Mouse (Mus musculus) layer of hippocampus, adult 2 months (tissue): Measurements from ENCODE around the gene Tm4sf1. TPM values are rescaled to one million over a fixed set of nuclear protein-coding genes. Genes with fewer than 3 reads are reported as not detected.

Experiments used
- DNase-seq, 2 experiments: peaks; one replicate each; pipeline ENCODE4 v3.0.0; 2022; ENCODE audit warnings: low spot score in 2 of 2
- H3K27ac ChIP-seq: fragments of 200-600 bp; 2 replicates; pipeline ENCODE4 v1.8.1; 2022
- H3K4me3 ChIP-seq: fragments of 200-600 bp; 2 replicates; pipeline ENCODE4 v1.8.1; 2022; ENCODE audit warnings: mild to moderate bottlenecking
- CTCF ChIP-seq: fragments of 200-600 bp; conservative IDR thresholded peaks from 2 replicates; pipeline ENCODE4 v1.8.1; 2022; ENCODE audit warnings: antibody characterized with exemption, mild to moderate bottlenecking, moderate library complexity
- total RNA-seq, 2 experiments: library from RNA; stranded (reverse); gene quantifications; 2 replicates each; pipeline ENCODE4 v1.2.3; 2021

Gene Tm4sf1
- total RNA-seq, 2 experiments from 2014 or later: 11.5 to 19.0 TPM

DNA sequence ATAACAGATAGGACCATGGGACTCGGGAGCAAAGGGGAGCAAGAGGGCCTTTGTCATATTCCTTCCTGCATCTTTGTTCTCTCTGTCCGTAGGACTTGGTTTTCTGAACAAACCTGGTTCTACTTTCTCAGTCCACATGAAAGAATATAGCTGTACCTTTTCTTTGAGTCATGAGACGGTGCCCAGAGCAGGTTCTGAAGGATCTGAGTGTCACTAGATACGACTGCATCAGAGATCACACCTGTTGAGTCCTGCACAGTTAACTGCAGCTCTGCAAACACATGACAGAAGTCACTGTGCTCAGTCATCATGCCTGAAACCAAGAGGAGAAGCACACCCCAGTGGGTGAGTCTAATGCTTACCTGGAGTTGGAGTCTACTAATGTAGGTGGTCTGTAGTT lies 422 bp downstream of the Tm4sf1 start:
- H3K4me3 ChIP-seq: no peak overlapping the region
- no peak for TF ChIP-seq CTCF
- no peak overlapping the region for H3K27ac ChIP-seq
- no peak for DNase-seq

DNA sequence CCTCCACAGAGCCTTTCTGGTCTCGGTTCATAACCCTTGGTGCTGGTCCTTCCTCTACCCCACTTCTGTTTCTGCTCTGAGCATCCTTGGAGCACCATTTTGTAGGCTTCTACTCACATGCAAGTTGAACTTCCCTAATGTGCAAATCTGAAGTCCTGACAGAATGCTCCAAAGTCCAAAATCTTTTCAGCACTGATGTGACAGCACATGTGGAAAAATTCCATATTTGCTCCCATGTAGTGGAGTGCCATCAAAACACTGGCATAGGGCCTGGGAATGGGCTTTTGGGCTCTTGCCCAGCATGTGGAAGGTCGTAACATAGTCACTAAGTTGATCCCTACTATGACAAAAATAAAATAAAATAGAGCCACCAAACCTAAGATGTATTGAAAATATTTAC lies 3.8 kb downstream of the Tm4sf1 start:
- Histone ChIP-seq H3K4me3 (no peak overlapping the region), H3K27ac (no peak overlapping the region)
- no peak for TF ChIP-seq CTCF
- DNase-seq: no peak

DNA sequence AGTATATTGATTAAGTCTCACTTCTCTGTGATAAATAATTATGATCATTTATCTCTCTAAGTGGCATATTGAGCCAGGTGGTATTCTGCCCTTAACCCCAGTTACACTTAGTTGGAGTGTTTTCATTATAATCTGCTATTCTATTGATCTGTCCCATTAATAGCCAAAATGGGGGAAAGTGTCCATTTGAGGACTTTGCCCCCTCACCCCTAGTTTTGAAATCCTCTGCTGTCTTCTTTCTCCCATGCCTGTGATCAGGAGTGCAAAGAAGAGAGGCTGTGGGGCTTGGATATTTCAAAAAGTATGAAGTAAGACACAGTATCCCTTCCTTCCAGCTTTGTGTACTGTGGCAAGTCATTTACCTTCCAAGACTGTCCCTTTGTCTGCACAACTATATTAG lies 5.2 kb downstream of the Tm4sf1 start:
- H3K27ac ChIP-seq: no peak overlapping the region
- H3K4me3 ChIP-seq: no peak overlapping the region
- no peak for DNase-seq
- TF ChIP-seq CTCF: no peak

DNA sequence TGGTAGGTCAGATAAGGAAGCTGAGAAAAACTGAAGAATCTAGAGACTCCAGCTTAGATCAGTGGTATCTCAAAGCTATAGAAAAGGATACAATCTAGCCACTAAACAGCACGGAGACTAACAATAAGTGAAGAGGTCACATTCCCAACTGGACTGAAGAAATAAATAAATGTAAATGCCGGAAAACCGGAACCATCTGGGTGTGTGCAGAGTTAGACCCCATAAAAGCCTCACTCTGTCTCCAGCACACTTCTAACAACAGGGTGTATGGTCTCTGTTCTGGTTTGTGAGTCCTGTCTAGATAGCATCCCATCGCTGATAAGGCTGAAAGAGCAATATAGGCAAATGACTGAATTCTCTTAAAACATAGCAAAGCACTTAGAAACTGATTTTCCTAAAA lies 6.2 kb downstream of the Tm4sf1 start:
- Histone ChIP-seq H3K4me3 (no peak overlapping the region), H3K27ac (no peak overlapping the region)
- TF ChIP-seq CTCF: no peak
- DNase-seq: no peak

DNA sequence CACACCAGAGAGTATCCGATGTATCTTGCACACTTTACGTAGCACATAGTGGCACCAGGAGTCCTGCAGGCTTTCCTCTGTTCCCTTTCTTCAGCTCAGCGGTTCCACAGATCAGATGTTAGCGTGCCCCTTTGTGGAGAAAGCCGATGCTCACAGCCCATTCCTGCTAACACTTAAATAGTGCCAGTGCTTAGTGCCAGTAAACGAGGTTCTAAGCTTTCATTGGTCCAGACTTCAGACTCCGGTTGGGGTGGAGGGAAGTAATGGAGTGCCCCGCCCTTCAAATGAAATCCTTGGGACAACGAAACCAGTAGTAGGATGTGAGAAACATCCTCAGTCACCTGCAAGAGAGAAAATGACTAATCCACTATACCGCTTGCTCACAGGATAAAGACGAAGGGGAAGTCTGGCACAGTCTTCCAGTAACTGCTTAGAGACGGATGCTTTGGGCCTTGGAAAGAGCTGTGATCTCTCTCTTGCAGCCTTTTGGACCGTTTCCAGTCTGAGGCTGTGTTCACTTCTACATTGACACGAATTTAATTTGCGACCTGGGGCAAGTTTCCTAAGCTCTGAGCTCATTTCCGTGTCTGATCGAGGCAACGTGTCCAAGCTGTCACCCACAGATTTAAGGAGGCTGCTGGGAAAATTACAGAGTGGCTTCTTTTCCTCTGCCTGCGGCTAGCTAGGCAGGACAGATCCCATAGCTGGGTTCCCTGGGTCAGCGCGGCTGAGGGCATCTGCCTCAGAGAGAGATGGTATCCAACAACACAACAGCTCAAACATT lies 6.9 kb downstream of the Tm4sf1 start:
- peak; percentile 28; the same call in 1 of the 2 replicates for TF ChIP-seq CTCF
- H3K4me3 ChIP-seq: peak overlapping the region; percentile 44
- H3K27ac ChIP-seq: peak overlapping the region; percentile 79
- no peak for DNase-seq

- no peak for DNase-seq
- Histone ChIP-seq H3K27ac (peak overlapping the region; percentile 79), H3K4me3 (peak overlapping the region; percentile 44)
- TF ChIP-seq CTCF: no peak
These were observed 7.9 kb downstream of the Tm4sf1 start for GRCm38 (mm10) chr3:57293925-57294324.

DNA sequence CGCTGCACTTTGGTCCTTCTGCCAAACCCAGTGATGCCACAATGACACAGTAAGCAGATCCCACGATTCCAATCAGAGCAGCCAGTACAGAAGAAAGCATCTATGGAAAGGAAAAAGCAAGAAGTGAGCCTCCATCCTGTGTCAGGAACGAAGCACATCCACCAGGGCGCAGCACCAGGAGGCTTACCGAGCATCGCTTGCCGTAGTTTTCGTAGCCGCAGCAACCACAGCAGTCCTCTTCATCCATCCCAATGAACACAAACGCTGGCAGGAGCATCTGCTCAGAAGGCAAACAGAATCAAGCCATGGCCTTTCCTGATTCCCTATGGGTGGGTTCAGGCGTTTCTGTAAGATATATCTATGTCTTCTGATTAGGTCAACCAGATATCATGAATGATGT lies 9.0 kb downstream of the Tm4sf1 start:
- peak; percentile 43 for TF ChIP-seq CTCF

DNA sequence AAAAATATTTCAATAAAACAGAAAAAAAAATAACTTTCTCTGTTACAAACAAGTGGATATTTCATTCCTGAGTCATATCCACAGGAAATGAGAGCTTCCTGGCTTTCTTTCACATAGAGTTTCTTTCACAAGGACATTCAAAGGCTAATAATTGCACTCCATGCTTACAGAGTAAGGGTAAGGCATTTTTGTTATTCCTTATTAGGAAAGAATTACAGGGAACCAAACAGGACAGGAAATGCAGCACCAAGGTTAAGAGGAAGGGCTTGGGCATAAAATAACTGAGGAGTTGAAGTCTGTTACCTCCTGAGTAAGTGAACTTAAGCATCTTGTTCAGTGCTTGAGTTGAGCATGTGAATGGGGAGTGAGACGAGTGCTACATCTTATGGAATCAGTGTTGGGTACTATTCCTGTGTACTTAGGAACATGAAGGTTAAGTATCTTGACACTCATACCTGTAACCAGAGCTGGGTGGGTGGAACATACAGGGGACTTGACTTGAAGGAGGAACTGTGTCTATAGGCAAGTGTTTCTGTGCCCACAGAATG lies 12.8 kb downstream of the Tm4sf1 start:
- H3K27ac ChIP-seq: peak overlapping the region; percentile 32
- TF ChIP-seq CTCF: no peak
- no peak overlapping the region for H3K4me3 ChIP-seq
- DNase-seq: no peak

More for the DNA sequence above, 9.0 kb downstream of the Tm4sf1 start:
- H3K4me3 ChIP-seq: peak overlapping the region; percentile 44; the same call in 1 of the 2 replicates
- no peak overlapping the region for H3K27ac ChIP-seq
- no peak for DNase-seq

GRCm38 (mm10) chr3:57287854-57288720 lies 13.7 kb downstream of the Tm4sf1 start:
- DNase-seq: no peak
- Histone ChIP-seq H3K27ac (peak overlapping the region; percentile 48), H3K4me3 (no peak overlapping the region)
- no peak; the same call in 1 of the 2 replicates for TF ChIP-seq CTCF

DNA sequence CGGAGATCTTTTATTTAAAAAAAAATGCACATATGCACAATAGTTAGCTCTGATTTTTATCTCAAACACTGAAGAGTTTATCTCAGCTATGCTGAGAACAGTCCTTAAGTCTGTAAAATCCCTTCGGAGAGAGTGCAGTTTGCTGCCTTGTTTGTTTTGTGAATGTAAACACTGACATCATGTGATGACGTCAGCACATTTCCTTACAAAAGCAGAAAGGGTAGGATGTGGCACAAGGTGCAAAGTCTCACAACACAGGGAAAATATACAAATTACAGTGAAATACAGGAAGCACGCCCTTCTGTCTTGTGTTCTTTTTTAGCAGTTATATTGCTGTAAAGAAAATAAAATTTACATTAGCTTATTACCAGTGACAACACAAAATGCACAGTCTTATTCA lies 14.3 kb downstream of the Tm4sf1 start:
- DNase-seq: no peak
- TF ChIP-seq CTCF: no peak
- Histone ChIP-seq H3K4me3 (no peak overlapping the region), H3K27ac (peak overlapping the region; percentile 48; the same call in 1 of the 2 replicates)

GRCm38 (mm10) chr3:57278225-57278624 lies 23.6 kb downstream of the Tm4sf1 start:
- Histone ChIP-seq H3K4me3 (no peak overlapping the region), H3K27ac (no peak overlapping the region)
- no peak for TF ChIP-seq CTCF
- no peak for DNase-seq

DNA sequence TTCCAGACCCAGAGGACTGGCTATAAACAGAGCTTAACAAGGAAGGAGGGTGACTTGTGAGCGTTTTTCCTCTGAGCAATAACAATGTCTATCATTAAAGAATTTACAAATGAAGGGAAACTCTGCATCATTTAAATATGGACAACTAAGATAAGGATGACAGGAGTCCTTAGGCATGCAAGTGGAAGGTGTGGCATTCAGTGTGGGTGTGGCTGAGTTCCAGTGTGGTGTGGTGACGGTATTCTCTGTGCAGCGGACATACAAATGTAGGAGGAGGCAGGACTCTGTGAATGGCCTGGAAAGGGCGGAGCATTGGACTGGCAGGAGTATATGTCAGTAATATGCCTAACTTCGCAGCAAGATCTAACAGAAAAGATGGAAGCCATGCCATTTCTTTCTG lies 24.3 kb downstream of the Tm4sf1 start:
- DNase-seq: no peak
- no peak overlapping the region for H3K27ac ChIP-seq
- H3K4me3 ChIP-seq: no peak overlapping the region
- no peak for TF ChIP-seq CTCF

- TF ChIP-seq CTCF: no peak
- no peak for DNase-seq
- Histone ChIP-seq H3K4me3 (no peak overlapping the region), H3K27ac (no peak overlapping the region)
These were observed 25.0 kb downstream of the Tm4sf1 start for GRCm38 (mm10) chr3:57276821-57277220.

- DNase-seq: no peak
- H3K4me3 ChIP-seq: no peak overlapping the region
- no peak overlapping the region for H3K27ac ChIP-seq
- TF ChIP-seq CTCF: no peak
These were observed 32.8 kb downstream of the Tm4sf1 start for GRCm38 (mm10) chr3:57268994-57269393.
